Mouse (Mus musculus): Measurements from ENCODE around the gene Btg2. TPM values are rescaled to one million over a fixed set of nuclear protein-coding genes. Genes with fewer than 3 reads are reported as not detected.

The Btg2 gene
- polyA plus RNA-seq, 1 experiment from 2014 or later: 96.8 TPM

DNA sequence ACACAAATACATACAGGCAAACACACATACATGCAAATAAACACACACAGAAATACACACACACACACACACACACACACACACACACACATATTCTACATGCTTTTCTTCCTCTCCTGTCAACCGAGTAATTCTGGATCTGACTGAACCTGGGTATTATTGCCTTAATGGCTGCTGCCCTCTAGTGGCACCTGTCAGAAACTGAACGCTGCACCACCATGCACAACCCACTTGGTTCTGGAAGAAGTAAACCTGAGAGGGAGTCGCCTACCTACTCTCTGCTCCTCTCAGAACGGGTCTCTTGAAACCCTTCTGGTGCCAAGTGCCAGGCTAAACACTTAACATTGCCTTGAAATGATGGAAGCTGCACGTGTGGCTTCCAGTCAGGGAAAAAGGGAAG is 30.2 kb downstream of the Btg2 start:
- peak; percentile 82 for DNase-seq (ENCODE audit: low spot score)
- 2% methylated on average over 5 of the region's 5 CpGs for WGBS

DNA sequence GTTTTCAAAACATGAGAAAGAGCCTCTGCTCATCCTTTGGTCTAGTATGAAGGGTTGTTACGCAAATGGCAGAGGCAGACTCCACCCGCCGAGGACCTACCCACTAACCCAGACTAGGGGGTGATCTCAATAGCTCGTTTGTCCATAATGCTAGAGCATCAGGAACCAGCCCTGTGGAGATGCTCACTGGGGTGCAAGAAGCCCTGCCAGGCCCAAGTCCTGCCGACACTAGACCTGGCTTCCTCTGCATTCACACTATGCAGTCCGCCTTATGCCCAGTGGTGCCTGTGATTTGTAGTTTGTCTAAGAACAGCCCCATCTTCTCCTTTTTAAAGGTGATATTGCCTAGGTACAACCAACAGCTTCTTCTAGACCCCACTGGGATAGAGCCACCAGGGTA is 31.5 kb downstream of the Btg2 start:
- 82% methylated on average over 6 of the region's 6 CpGs for whole genome bisulfite sequencing
- Histone ChIP-seq H3K36me3 (ENCODE audit: control insufficient read depth, insufficient read depth, low read length) (no peaks in the 10 kb centered on the region), H3K4me2 (replicated peaks; ENCODE audit: low read depth) (no peak overlapping the region), H3K9ac (ENCODE audit: low read length) (no peak overlapping the region), H3K9me3 (ENCODE audit: control insufficient read depth, low read length) (no peaks in the 10 kb centered on the region), H3K27me3 (ENCODE audit: control insufficient read depth, insufficient read depth, low read length) (no peaks in the 10 kb centered on the region), H3K4me1 (replicated peaks; ENCODE audit: control insufficient read depth, insufficient read depth) (no peaks in the 10 kb centered on the region), H3K4me3 (ENCODE audit: low read depth, low read length) (no peak overlapping the region), H3K27ac (replicated peaks) (no peak overlapping the region)
- DNase-seq (ENCODE audit: low spot score) (no peak), ATAC-seq (ENCODE audit: low FRiP score, low TSS enrichment) (no peak)
- no peak for TF ChIP-seq EP300 (optimal IDR thresholded peaks at IDR 0.05)
- no peak for TF ChIP-seq CTCF (IDR thresholded peaks at IDR 0.05; ENCODE audit: low read depth)

More for the DNA sequence above, 30.2 kb downstream of the Btg2 start:
- H3K27me3 ChIP-seq (ENCODE audit: control insufficient read depth, insufficient read depth, low read length): no peaks in the 10 kb centered on the region
- TF ChIP-seq EP300 (optimal IDR thresholded peaks at IDR 0.05) (no peak), CTCF (IDR thresholded peaks at IDR 0.05; ENCODE audit: low read depth) (peak; percentile 99)
- no peaks in the 10 kb centered on the region for H3K4me1 ChIP-seq (replicated peaks; ENCODE audit: control insufficient read depth, insufficient read depth)
- no peak overlapping the region for H3K27ac ChIP-seq (replicated peaks)
- no peak overlapping the region for H3K9ac ChIP-seq (ENCODE audit: low read length)
- H3K4me3 ChIP-seq (ENCODE audit: low read depth, low read length): no peak overlapping the region
- no peaks in the 10 kb centered on the region for H3K36me3 ChIP-seq (ENCODE audit: control insufficient read depth, insufficient read depth, low read length)
- peak; percentile 65 for ATAC-seq (ENCODE audit: low FRiP score, low TSS enrichment)
- H3K9me3 ChIP-seq (ENCODE audit: control insufficient read depth, low read length): no peaks in the 10 kb centered on the region
- H3K4me2 ChIP-seq (replicated peaks; ENCODE audit: low read depth): no peak overlapping the region

GRCm38 (mm10) chr1:134046387-134046786 is 32.5 kb downstream of the Btg2 start:
- H3K36me3 ChIP-seq (ENCODE audit: control insufficient read depth, insufficient read depth, low read length): no peaks in the 10 kb centered on the region
- H3K4me3 ChIP-seq (ENCODE audit: low read depth, low read length): no peak overlapping the region
- H3K4me2 ChIP-seq (replicated peaks; ENCODE audit: low read depth): peak overlapping the region; percentile 37; the same call in 1 of the 2 replicates
- H3K27me3 ChIP-seq (ENCODE audit: control insufficient read depth, insufficient read depth, low read length): no peaks in the 10 kb centered on the region
- no peaks in the 10 kb centered on the region for H3K9me3 ChIP-seq (ENCODE audit: control insufficient read depth, low read length)
- no peak overlapping the region for H3K9ac ChIP-seq (ENCODE audit: low read length)
- ATAC-seq (ENCODE audit: low FRiP score, low TSS enrichment) (no peak), DNase-seq (ENCODE audit: low spot score) (no peak)
- H3K4me1 ChIP-seq (replicated peaks; ENCODE audit: control insufficient read depth, insufficient read depth): 0 out of 2 replicates have a peak, but pooled peaks cover 2% of the 10 kb centered on the region
- TF ChIP-seq CTCF (IDR thresholded peaks at IDR 0.05; ENCODE audit: low read depth) (no peak), EP300 (optimal IDR thresholded peaks at IDR 0.05) (no peak)
- no peak overlapping the region for H3K27ac ChIP-seq (replicated peaks)
- 27% methylated on average over 23 of the region's 23 CpGs for WGBS

DNA sequence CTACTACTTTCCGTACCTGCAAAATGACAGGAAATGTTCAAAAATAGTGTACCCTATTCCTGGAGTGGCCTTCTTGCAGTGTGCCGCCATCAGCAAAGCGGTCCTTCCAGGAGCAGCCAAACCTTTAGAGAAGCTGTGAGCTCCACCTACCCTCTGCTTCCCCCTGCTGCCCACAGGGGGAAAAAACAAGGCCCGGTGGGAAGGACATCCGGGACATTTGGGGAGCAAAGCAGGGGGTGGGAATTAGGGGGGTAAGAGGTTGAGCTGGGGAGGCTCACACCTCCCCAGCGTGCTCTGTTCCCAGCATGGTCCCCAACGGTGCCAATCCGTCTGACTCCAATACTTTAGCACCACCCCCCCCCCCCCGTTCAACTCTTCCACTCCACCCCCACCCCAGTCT is 32.9 kb downstream of the Btg2 start:
- WGBS: 3% methylated on average over 8 of the region's 9 CpGs
- no peak overlapping the region for H3K27ac ChIP-seq (replicated peaks)
- H3K9ac ChIP-seq (ENCODE audit: low read length): no peak overlapping the region

GRCm38 (mm10) chr1:134044805-134045204 is 34.1 kb downstream of the Btg2 start:
- H3K4me1 ChIP-seq (replicated peaks; ENCODE audit: control insufficient read depth, insufficient read depth): 0 out of 2 replicates have a peak, but pooled peaks cover 2% of the 10 kb centered on the region
- H3K36me3 ChIP-seq (ENCODE audit: control insufficient read depth, insufficient read depth, low read length): no peaks in the 10 kb centered on the region
- H3K9ac ChIP-seq (ENCODE audit: low read length): no peak overlapping the region
- TF ChIP-seq EP300 (optimal IDR thresholded peaks at IDR 0.05) (no peak), CTCF (IDR thresholded peaks at IDR 0.05; ENCODE audit: low read depth) (no peak)
- H3K27me3 ChIP-seq (ENCODE audit: control insufficient read depth, insufficient read depth, low read length): no peaks in the 10 kb centered on the region
- no peaks in the 10 kb centered on the region for H3K9me3 ChIP-seq (ENCODE audit: control insufficient read depth, low read length)
- DNase-seq (ENCODE audit: low spot score) (no peak), ATAC-seq (ENCODE audit: low FRiP score, low TSS enrichment) (no peak)
- no peak overlapping the region for H3K4me3 ChIP-seq (ENCODE audit: low read depth, low read length)
- no peak overlapping the region for H3K4me2 ChIP-seq (replicated peaks; ENCODE audit: low read depth)
- H3K27ac ChIP-seq (replicated peaks): no peak overlapping the region
- 82% methylated on average over 6 of the region's 6 CpGs for WGBS

More for the DNA sequence above, 32.9 kb downstream of the Btg2 start:
- TF ChIP-seq EP300 (optimal IDR thresholded peaks at IDR 0.05) (no peak), CTCF (IDR thresholded peaks at IDR 0.05; ENCODE audit: low read depth) (peak; percentile 97)
- Histone ChIP-seq H3K9me3 (ENCODE audit: control insufficient read depth, low read length) (no peaks in the 10 kb centered on the region), H3K4me3 (ENCODE audit: low read depth, low read length) (no peak overlapping the region), H3K36me3 (ENCODE audit: control insufficient read depth, insufficient read depth, low read length) (no peaks in the 10 kb centered on the region), H3K27me3 (ENCODE audit: control insufficient read depth, insufficient read depth, low read length) (no peaks in the 10 kb centered on the region), H3K4me2 (replicated peaks; ENCODE audit: low read depth) (peak overlapping the region; percentile 37; the same call in 1 of the 2 replicates), H3K4me1 (replicated peaks; ENCODE audit: control insufficient read depth, insufficient read depth) (0 out of 2 replicates have a peak, but pooled peaks cover 2% of the 10 kb centered on the region)
- ATAC-seq (ENCODE audit: low FRiP score, low TSS enrichment): peak; percentile 51; the same call in 1 of the 2 replicates
- peak; percentile 83 for DNase-seq (ENCODE audit: low spot score)

DNA sequence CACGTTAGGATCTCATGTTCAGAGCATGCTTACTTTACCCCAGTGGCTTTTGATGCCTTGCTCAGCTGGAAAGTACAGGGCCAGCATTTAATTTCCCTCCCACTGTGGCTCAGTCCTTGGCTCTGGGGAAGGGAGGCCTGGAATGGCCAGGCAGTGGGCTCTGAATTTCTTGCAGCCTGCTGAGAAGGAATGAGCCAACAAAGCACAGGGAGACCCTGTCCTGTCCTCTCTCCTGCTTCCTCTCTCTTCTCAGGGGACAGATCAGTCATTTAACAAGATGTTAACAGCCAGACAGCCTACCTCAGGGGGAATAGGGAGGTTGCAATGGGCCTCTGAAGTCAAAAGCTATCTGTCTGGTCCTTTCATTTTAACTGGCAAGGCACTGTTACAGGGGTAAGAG is 36.6 kb downstream of the Btg2 start:
- no peaks in the 10 kb centered on the region for H3K36me3 ChIP-seq (ENCODE audit: control insufficient read depth, insufficient read depth, low read length)
- ATAC-seq (ENCODE audit: low FRiP score, low TSS enrichment): no peak
- H3K4me3 ChIP-seq (ENCODE audit: low read depth, low read length): no peak overlapping the region
- no peak for TF ChIP-seq EP300 (optimal IDR thresholded peaks at IDR 0.05)
- TF ChIP-seq CTCF (IDR thresholded peaks at IDR 0.05; ENCODE audit: low read depth): no peak
- H3K4me2 ChIP-seq (replicated peaks; ENCODE audit: low read depth): no peak overlapping the region
- no peak overlapping the region for H3K9ac ChIP-seq (ENCODE audit: low read length)
- no peak overlapping the region for H3K27ac ChIP-seq (replicated peaks)
- H3K4me1 ChIP-seq (replicated peaks; ENCODE audit: control insufficient read depth, insufficient read depth): 0 out of 2 replicates have a peak, but pooled peaks cover 2% of the 10 kb centered on the region
- no peak for DNase-seq (ENCODE audit: low spot score)
- H3K9me3 ChIP-seq (ENCODE audit: control insufficient read depth, low read length): no peaks in the 10 kb centered on the region
- WGBS: 52% methylated on average over 1 of the region's 1 CpGs
- H3K27me3 ChIP-seq (ENCODE audit: control insufficient read depth, insufficient read depth, low read length): no peaks in the 10 kb centered on the region
